Mouse (Mus musculus) olfactory bulb, adult 2 months (tissue): ENCODE results near the gene Ubb.

Source experiments
- CTCF ChIP-seq: fragments of 200-500 bp; IDR thresholded peaks from 2 replicates; pipeline ENCODE4 v1.5.1; 2012; ENCODE audit warnings: low read depth, mild to moderate bottlenecking, low read length, moderate library complexity; ENCODE audit not compliant: insufficient read depth
- POLR2A ChIP-seq: fragments of 200-500 bp; IDR thresholded peaks from 2 replicates; pipeline ENCODE4 v1.6.1; 2012; ENCODE audit warnings: mild to moderate bottlenecking, low read depth, low read length, moderate library complexity; ENCODE audit not compliant: insufficient read depth

- TF ChIP-seq CTCF (no peak), POLR2A (no peak)
Observed at GRCm38 (mm10) chr11:62587034-62587433, 36.1 kb downstream of the Ubb start.
